Mouse (Mus musculus) C2C12 (cell line): ENCODE results near the gene Gfap. TPM values are rescaled to one million over a fixed set of nuclear protein-coding genes. Genes with fewer than 3 reads are reported as not detected.

ENCODE experiments used
- H3K27me3 ChIP-seq: one replicate; pipeline ENCODE4 v1.6.1; 2011; ENCODE audit not compliant: control insufficient read depth, insufficient read depth, insufficient read length
- H3K36me3 ChIP-seq: one replicate; pipeline ENCODE4 v1.6.1; 2011; ENCODE audit not compliant: control insufficient read depth, insufficient read depth
- H3K4me3 ChIP-seq: one replicate; pipeline ENCODE4 v1.5.1; 2011; ENCODE audit warnings: mild to moderate bottlenecking, control low read depth; ENCODE audit not compliant: poor library complexity, insufficient read depth, severe bottlenecking
- H3K79me2 ChIP-seq: one replicate; pipeline ENCODE4 v1.6.1; 2011; ENCODE audit not compliant: control insufficient read depth, insufficient read depth
- H3K79me3 ChIP-seq: one replicate; pipeline ENCODE4 v1.6.1; 2011; ENCODE audit warnings: low read depth, control low read depth
- H3ac ChIP-seq: one replicate; pipeline ENCODE3; 2011; ENCODE audit warnings: low read depth; ENCODE audit not compliant: control insufficient read depth, insufficient read length
- CEBPB ChIP-seq: IDR thresholded peaks from one replicate; pipeline ENCODE4 v1.6.1; 2011; ENCODE audit warnings: low read depth, mild to moderate bottlenecking, control low read depth, moderate library complexity
- CTCF ChIP-seq: IDR thresholded peaks from one replicate; pipeline ENCODE4 v1.5.1; 2011; ENCODE audit not compliant: control insufficient read depth, insufficient read depth, insufficient read length
- FOSL1 ChIP-seq: IDR thresholded peaks from one replicate; pipeline ENCODE4 v1.8.0; 2011; ENCODE audit warnings: mild to moderate bottlenecking, low read length; ENCODE audit not compliant: poor library complexity, insufficient read depth, severe bottlenecking
- MAX ChIP-seq: IDR thresholded peaks from one replicate; pipeline ENCODE4 v1.6.1; 2011; ENCODE audit warnings: mild to moderate bottlenecking, control low read depth
- MYOD1 ChIP-seq: IDR thresholded peaks from one replicate; pipeline ENCODE4 v1.6.1; 2011; ENCODE audit warnings: low read depth; ENCODE audit not compliant: control insufficient read depth, insufficient read length
- MYOG ChIP-seq: IDR thresholded peaks from one replicate; pipeline ENCODE4 v1.6.1; 2011; ENCODE audit not compliant: control insufficient read depth, insufficient read length; ENCODE audit errors: extremely low read depth
- USF1 ChIP-seq: IDR thresholded peaks from one replicate; pipeline ENCODE4 v1.6.1; 2011; ENCODE audit warnings: low read depth, mild to moderate bottlenecking, control low read depth, moderate library complexity
- polyA plus RNA-seq: library from polyadenylated mRNA; unstranded; fragments of >200 nt; fragmentation: generic; extraction: Trizol; gene quantifications from one replicate; pipeline ENCODE4 v1.2.1, GENCODE M21; 2012; ENCODE audit warnings: missing spikeins

The Gfap gene
- polyA plus RNA-seq, 1 experiment = 0.02 TPM

DNA sequence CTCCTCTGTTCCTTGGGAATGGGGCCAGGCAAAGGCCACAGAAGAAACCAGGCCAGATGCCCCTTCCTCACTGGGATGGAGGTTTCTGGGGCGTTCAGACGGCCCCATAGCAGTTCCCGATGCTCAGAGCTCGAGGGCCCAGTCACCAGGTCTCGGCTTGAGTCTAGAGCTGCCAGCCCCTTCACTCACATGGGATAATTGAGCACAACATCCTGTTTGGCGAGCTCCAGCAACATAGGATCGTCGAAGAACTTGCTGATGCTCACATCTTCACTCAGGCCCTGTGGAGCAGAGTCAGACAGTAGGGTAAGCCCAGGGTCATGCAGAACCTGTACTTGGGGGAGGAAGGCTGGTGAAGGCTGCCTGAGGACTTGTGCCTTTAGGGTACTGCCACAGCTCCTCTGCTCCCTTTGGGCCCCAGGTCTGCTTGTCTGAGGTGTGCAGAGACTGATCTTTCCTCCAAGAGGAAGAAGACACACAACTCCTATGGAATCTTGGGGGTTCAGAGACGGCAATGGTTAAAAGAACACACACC is 62.0 kb downstream of the Gfap start:
- H3ac ChIP-seq = no peak overlapping the region
- no peaks in the 10 kb centered on the region for H3K79me2 ChIP-seq
- peaks cover 72% of the 10 kb centered on the region for H3K36me3 ChIP-seq
- no peak overlapping the region for H3K4me3 ChIP-seq
- H3K79me3 ChIP-seq = peaks cover 1% of the 10 kb centered on the region
- H3K27me3 ChIP-seq = no peaks in the 10 kb centered on the region
- no peak for TF ChIP-seq USF1
- TF ChIP-seq FOSL1 = no peak
- no peak for TF ChIP-seq CTCF
- no peak for TF ChIP-seq MYOD1
- TF ChIP-seq MYOG = no peak
- no peak for TF ChIP-seq CEBPB
- no peak for TF ChIP-seq MAX

DNA sequence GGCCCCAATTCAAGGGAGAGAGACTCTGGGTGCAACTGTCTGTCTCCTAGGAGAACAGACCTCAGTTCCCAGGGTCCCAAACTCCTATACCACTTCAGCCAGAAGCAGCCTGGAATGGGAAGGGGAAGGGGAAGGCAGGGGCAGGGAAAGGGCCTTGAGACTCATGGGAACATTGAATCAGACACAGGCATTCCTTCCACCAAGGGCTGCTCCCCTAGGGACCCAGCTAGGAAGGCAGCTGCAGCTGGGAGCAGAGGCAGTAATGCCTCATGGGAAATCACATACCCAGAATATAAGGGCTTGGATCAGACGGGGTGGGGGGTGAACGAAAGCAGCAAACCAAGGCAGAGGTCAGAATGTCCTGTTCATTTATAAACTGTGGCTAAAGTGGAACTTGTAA is 62.6 kb downstream of the Gfap start:
- no peaks in the 10 kb centered on the region for H3K79me2 ChIP-seq
- no peak overlapping the region for H3K4me3 ChIP-seq
- H3K79me3 ChIP-seq = no peaks in the 10 kb centered on the region
- H3ac ChIP-seq = no peak overlapping the region
- TF ChIP-seq USF1 (no peak), CEBPB (no peak), CTCF (no peak), MYOG (no peak), MYOD1 (no peak), MAX (no peak), FOSL1 (no peak)
- no peaks in the 10 kb centered on the region for H3K27me3 ChIP-seq
- peaks cover 67% of the 10 kb centered on the region for H3K36me3 ChIP-seq

DNA sequence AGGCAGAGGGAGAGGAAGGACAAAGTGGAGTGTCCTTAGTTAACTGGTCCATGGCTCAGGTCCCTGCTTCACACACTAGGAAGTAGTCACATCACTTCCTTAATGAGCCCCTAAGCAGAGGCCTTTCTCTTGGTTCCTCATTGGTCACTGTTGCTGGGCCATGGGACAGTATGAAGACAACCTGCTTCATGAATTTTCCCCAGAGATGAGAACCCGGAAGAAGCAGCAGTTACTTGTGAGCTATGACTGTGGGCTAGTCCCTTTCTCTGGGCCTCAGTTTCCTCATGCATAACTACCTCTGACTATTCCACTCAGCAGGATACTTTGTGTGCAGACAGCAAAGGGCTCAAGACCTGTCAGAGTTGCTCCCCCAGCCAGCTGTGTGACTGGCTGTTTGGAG is 63.3 kb downstream of the Gfap start:
- H3K79me3 ChIP-seq = no peaks in the 10 kb centered on the region
- no peak overlapping the region for H3K4me3 ChIP-seq
- peaks cover 61% of the 10 kb centered on the region for H3K36me3 ChIP-seq
- H3K79me2 ChIP-seq = no peaks in the 10 kb centered on the region
- TF ChIP-seq MYOG = no peak
- no peak for TF ChIP-seq FOSL1
- TF ChIP-seq MYOD1 = no peak
- no peak for TF ChIP-seq MAX
- TF ChIP-seq CEBPB = no peak
- TF ChIP-seq CTCF = no peak
- TF ChIP-seq USF1 = no peak
- no peaks in the 10 kb centered on the region for H3K27me3 ChIP-seq
- H3ac ChIP-seq = no peak overlapping the region

Other genes starting within 250 kb of the Gfap start
- not detected for gene Meioc, start 237.2 kb downstream of the Gfap start, polyA plus RNA-seq
- gene Ccdc43, start 203.1 kb downstream of the Gfap start, polyA plus RNA-seq = 18.6 TPM
- 0.41 TPM for gene Adam11, start 139.5 kb downstream of the Gfap start, polyA plus RNA-seq
- gene Gjc1, start 81.2 kb downstream of the Gfap start, polyA plus RNA-seq = 20.7 TPM
- not detected for gene Higd1b, start 65.1 kb downstream of the Gfap start, polyA plus RNA-seq
- 190 TPM for gene Eftud2, start 19.9 kb downstream of the Gfap start, polyA plus RNA-seq
- gene Ccdc103, start 19.7 kb downstream of the Gfap start, polyA plus RNA-seq = 0.59 TPM
- 0.05 TPM for gene Fam187a, start 15.7 kb downstream of the Gfap start, polyA plus RNA-seq
- gene Kif18b, start 24.2 kb upstream of the Gfap start, polyA plus RNA-seq = 44.9 TPM
- 0.87 TPM for gene C1ql1, start 45.8 kb upstream of the Gfap start, polyA plus RNA-seq
- gene Nmt1, start 127.3 kb upstream of the Gfap start, polyA plus RNA-seq = 64.9 TPM
- 185 TPM for gene Dcakd, start 127.4 kb upstream of the Gfap start, polyA plus RNA-seq
- 27.6 TPM for gene Plcd3, start 200.7 kb upstream of the Gfap start, polyA plus RNA-seq
- 23.0 TPM for gene Acbd4, start 200.8 kb upstream of the Gfap start, polyA plus RNA-seq
- 24.3 TPM for gene Hexim1, start 215.3 kb upstream of the Gfap start, polyA plus RNA-seq
- 3.4 TPM for gene Hexim2, start 231.5 kb upstream of the Gfap start, polyA plus RNA-seq